Mouse (Mus musculus): ENCODE data around the gene Bsn. TPM values are rescaled to one million over a fixed set of nuclear protein-coding genes. Genes with fewer than 3 reads are reported as not detected.
A peak's percentile ranks its signal among the peaks of the same experiment; 100 is the strongest.

The Bsn gene
- polyA plus RNA-seq, 1 experiment, result 105 TPM

DNA sequence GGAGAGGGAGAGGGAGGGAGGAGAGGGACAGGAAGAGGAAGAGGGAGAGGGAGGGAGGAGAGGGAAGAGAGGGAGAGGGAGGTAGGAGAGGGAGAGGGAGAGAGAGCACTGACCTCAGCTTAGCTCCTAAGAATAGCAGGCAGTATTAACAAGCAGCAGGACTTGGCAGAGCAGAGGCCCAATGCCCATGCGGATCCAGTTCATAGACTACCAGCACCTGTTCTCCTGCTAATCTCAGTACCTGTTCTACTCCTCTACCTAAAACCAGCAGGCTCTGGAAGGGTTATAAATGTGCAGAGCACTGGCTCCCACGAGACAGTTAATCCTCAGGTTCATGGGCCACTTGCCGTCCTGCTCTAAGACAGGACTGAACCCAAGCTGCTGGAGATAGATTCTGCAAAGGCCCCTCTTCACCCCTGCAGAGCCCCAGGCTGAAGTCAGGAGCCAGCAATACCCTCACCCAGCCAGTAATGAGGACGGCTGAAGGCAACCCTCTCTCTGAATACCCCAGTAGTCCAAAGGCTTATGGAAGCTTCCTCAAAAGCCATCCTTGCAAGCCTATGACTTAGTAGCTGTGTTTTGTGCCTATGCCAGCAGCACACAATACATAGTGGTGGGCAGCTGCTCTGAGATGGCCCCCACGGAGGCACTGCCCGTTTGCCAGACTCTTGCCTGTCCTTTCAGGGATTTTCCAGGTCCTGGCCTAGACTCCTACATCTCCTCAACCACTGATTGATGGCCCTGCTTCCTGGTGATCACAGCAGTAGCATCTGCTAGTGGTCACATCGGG lies 116.8 kb downstream of the Bsn start:
- Histone ChIP-seq H3K4me3 (ENCODE audit: insufficient read depth, low read length) (no peak overlapping the region), H3K27ac (ENCODE audit: insufficient read depth, low read length) (no peak overlapping the region), H3K4me1 (ENCODE audit: control insufficient read depth, insufficient read depth, low read length) (no peaks in the 10 kb centered on the region)
- TF ChIP-seq POLR2A (IDR thresholded peaks at IDR 0.05; ENCODE audit: extremely low read depth, insufficient read depth, low read length) (no peak), CTCF (IDR thresholded peaks at IDR 0.05; ENCODE audit: extremely low read depth, insufficient read depth, low read length) (no peak)

DNA sequence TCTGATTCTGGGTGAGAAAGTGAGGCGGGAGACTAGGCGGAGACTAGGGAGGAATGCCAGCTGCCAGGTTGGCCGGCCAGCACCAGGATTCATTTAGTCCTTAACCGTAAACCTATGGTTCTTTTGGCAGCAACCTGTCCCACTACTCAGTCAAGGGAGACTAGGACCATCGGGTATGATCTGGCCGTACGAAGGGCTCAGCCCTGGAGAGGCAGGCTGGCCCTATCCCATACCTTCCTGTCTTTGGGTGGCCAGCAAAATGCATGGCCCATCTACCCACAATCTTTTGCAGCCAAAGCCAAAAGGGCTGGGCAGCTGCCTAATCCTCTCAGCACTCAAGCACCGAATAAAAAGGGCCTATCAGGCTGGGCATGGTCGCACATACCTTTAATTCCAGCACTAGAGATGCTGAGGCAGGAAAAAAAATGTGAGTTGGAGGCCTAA lies 117.7 kb downstream of the Bsn start:
- no peak overlapping the region for H3K4me3 ChIP-seq (ENCODE audit: insufficient read depth, low read length)
- H3K27ac ChIP-seq (ENCODE audit: insufficient read depth, low read length), result no peak overlapping the region
- TF ChIP-seq POLR2A (IDR thresholded peaks at IDR 0.05; ENCODE audit: extremely low read depth, insufficient read depth, low read length) (no peak), CTCF (IDR thresholded peaks at IDR 0.05; ENCODE audit: extremely low read depth, insufficient read depth, low read length) (no peak)
- H3K4me1 ChIP-seq (ENCODE audit: control insufficient read depth, insufficient read depth, low read length), result no peaks in the 10 kb centered on the region

DNA sequence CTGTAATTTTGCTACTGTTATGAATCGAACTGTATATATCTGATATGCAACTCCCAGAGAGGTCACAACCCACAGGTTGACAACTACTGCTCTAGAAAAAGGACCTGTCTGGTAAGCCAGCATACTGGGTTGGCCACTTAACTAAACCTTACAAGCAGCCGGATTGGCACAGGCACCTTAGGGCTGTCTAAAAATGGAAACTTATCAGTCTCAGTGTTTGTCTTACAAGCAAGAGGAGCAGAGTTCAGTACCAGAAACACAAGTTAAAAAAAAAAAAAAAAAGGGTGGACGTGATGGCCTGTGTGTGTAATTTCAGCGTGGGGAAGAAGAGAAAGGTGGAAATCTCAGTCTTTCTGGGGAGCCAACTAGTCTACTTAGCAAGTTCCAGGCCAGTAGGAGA lies 118.4 kb downstream of the Bsn start:
- H3K27ac ChIP-seq (ENCODE audit: insufficient read depth, low read length), result no peak overlapping the region
- no peak overlapping the region for H3K4me3 ChIP-seq (ENCODE audit: insufficient read depth, low read length)
- no peak for TF ChIP-seq POLR2A (IDR thresholded peaks at IDR 0.05; ENCODE audit: extremely low read depth, insufficient read depth, low read length)
- no peaks in the 10 kb centered on the region for H3K4me1 ChIP-seq (ENCODE audit: control insufficient read depth, insufficient read depth, low read length)

- TF ChIP-seq POLR2A (IDR thresholded peaks at IDR 0.05; ENCODE audit: extremely low read depth, insufficient read depth, low read length), result no peak
- TF ChIP-seq CTCF (IDR thresholded peaks at IDR 0.05; ENCODE audit: extremely low read depth, insufficient read depth, low read length), result no peak
- Histone ChIP-seq H3K4me1 (ENCODE audit: control insufficient read depth, insufficient read depth, low read length) (no peaks in the 10 kb centered on the region), H3K27ac (ENCODE audit: insufficient read depth, low read length) (no peak overlapping the region), H3K4me3 (ENCODE audit: insufficient read depth, low read length) (no peak overlapping the region)
Measured at GRCm38 (mm10) chr9:108069529-108069928, 120.7 kb downstream of the Bsn start.

DNA sequence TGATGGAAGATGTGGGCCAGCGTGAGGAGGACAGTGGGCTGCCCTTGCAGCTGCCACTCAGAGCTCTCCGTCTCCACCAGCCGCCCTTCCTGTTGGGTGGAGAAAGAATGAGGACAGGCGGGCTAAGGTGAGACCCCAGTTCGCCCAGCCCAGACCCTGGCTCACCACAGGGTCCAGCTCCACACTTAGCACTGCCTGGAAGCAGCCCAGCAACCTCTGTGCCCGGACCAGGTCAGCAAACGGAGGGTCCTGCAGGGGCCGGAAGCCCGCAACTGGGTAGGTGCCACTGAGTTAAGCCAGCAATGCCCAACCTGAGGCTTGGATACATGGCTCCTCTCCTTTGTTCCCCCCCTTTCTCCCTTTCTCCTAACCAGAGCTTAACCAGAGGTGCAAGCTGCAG lies 121.2 kb downstream of the Bsn start:
- Histone ChIP-seq H3K27ac (ENCODE audit: insufficient read depth, low read length) (no peak overlapping the region), H3K4me1 (ENCODE audit: control insufficient read depth, insufficient read depth, low read length) (no peaks in the 10 kb centered on the region), H3K4me3 (ENCODE audit: insufficient read depth, low read length) (no peak overlapping the region)
- TF ChIP-seq CTCF (IDR thresholded peaks at IDR 0.05; ENCODE audit: extremely low read depth, insufficient read depth, low read length) (no peak), POLR2A (IDR thresholded peaks at IDR 0.05; ENCODE audit: extremely low read depth, insufficient read depth, low read length) (no peak)

DNA sequence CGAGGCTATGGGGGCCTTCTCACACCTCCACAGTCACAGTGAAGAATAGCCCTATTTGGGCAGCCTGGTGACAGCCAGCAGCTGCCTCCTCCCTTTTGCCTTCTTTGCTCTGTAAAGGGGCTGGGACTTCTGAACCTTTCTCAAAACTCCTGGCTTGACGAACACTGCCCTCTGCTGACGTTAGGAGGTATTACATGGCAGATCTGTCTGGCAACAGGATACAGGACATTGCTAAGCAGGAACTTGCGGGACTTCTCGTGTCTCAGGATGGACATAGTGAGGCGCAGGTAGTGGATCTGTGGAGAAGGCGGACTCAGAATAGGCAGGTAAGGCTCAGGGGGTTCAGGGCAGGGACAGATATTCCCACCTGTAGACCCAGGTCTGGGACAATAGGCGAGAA lies 122.3 kb downstream of the Bsn start:
- no peaks in the 10 kb centered on the region for H3K4me1 ChIP-seq (ENCODE audit: control insufficient read depth, insufficient read depth, low read length)
- H3K27ac ChIP-seq (ENCODE audit: insufficient read depth, low read length), result no peak overlapping the region
- peak; percentile 99 for TF ChIP-seq CTCF (IDR thresholded peaks at IDR 0.05; ENCODE audit: extremely low read depth, insufficient read depth, low read length)
- no peak for TF ChIP-seq POLR2A (IDR thresholded peaks at IDR 0.05; ENCODE audit: extremely low read depth, insufficient read depth, low read length)
- no peak overlapping the region for H3K4me3 ChIP-seq (ENCODE audit: insufficient read depth, low read length)

DNA sequence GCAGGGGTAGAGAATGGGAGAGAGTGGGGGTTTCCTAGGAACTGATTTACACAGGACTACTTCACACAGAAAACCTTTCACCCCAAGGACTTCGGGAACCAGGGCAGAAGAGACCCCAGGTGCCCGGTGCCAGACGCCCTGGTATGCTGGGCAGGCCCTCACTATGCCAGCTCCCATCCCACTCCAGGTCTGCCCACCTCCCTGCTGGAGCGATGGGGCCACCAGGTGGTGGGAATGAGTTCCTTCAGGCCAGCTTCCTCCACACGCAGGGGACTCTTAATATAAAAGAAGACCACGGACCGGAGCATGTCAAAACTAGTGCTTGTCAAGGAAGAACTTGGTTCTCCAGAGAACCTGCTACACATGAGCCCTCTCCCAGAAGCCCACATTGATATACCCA lies 123.0 kb downstream of the Bsn start:
- no peak for TF ChIP-seq CTCF (IDR thresholded peaks at IDR 0.05; ENCODE audit: extremely low read depth, insufficient read depth, low read length)
- no peak for TF ChIP-seq POLR2A (IDR thresholded peaks at IDR 0.05; ENCODE audit: extremely low read depth, insufficient read depth, low read length)
- Histone ChIP-seq H3K4me3 (ENCODE audit: insufficient read depth, low read length) (no peak overlapping the region), H3K27ac (ENCODE audit: insufficient read depth, low read length) (no peak overlapping the region), H3K4me1 (ENCODE audit: control insufficient read depth, insufficient read depth, low read length) (no peaks in the 10 kb centered on the region)

GRCm38 (mm10) chr9:108065491-108066011 lies 124.6 kb downstream of the Bsn start:
- TF ChIP-seq POLR2A (IDR thresholded peaks at IDR 0.05; ENCODE audit: extremely low read depth, insufficient read depth, low read length), result no peak
- TF ChIP-seq CTCF (IDR thresholded peaks at IDR 0.05; ENCODE audit: extremely low read depth, insufficient read depth, low read length), result peak; percentile 69
- Histone ChIP-seq H3K4me3 (ENCODE audit: insufficient read depth, low read length) (no peak overlapping the region), H3K27ac (ENCODE audit: insufficient read depth, low read length) (no peak overlapping the region), H3K4me1 (ENCODE audit: control insufficient read depth, insufficient read depth, low read length) (no peaks in the 10 kb centered on the region)

GRCm38 (mm10) chr9:108063361-108063760 lies 126.8 kb downstream of the Bsn start:
- no peak overlapping the region for H3K4me3 ChIP-seq (ENCODE audit: insufficient read depth, low read length)
- TF ChIP-seq POLR2A (IDR thresholded peaks at IDR 0.05; ENCODE audit: extremely low read depth, insufficient read depth, low read length) (no peak), CTCF (IDR thresholded peaks at IDR 0.05; ENCODE audit: extremely low read depth, insufficient read depth, low read length) (no peak)
- no peaks in the 10 kb centered on the region for H3K4me1 ChIP-seq (ENCODE audit: control insufficient read depth, insufficient read depth, low read length)
- no peak overlapping the region for H3K27ac ChIP-seq (ENCODE audit: insufficient read depth, low read length)

- Histone ChIP-seq H3K27ac (ENCODE audit: insufficient read depth, low read length) (no peak overlapping the region), H3K4me1 (ENCODE audit: control insufficient read depth, insufficient read depth, low read length) (no peaks in the 10 kb centered on the region), H3K4me3 (ENCODE audit: insufficient read depth, low read length) (no peak overlapping the region)
- TF ChIP-seq CTCF (IDR thresholded peaks at IDR 0.05; ENCODE audit: extremely low read depth, insufficient read depth, low read length) (no peak), POLR2A (IDR thresholded peaks at IDR 0.05; ENCODE audit: extremely low read depth, insufficient read depth, low read length) (no peak)
Measured at GRCm38 (mm10) chr9:108062142-108062541, 128.0 kb downstream of the Bsn start.

All from cortical plate, adult 2 months (tissue).